30 mouse cellular contexts compared by ENCODE assay signal in the genomic region with DNA sequence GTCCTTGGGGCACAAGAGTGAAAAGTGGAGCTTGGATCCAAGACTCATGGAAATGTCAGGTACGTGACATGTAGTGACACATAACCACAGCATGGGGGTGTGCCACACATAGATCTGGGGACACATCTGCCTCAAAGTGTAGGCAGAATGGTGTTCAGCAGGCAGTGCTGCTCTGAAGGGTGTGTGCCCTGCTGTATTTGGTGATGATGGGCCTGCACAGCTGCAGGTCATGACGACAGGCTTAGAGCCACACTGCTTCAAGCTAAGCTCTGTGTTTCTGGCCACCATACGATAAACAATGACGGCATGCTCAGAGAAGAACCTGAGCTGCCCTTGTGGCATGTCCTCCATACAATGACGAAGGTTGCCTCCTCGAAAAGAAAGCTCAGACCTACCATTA. TPM values are rescaled to one million over a fixed set of nuclear protein-coding genes. Genes with fewer than 3 reads are reported as not detected.
"Had no signal": no experiment of that assay in that cellular context is flagged by ENCODE, and none has a peak within 500 bp of the region (broad histone marks: within the 10 kb centered on the region; RNA-seq: fewer than 3 reads in every experiment).

No protein-coding gene starts in this region.

- H3K27me3 ChIP-seq: heart, embryonic 13.5 days; heart, embryonic 15.5 days; hindbrain, embryonic 15.5 days; intestine, embryonic 15.5 days; kidney, embryonic 15.5 days had no signal

- H3K4me1 ChIP-seq: heart, embryonic 10.5 days; heart, embryonic 12.5 days; heart, embryonic 13.5 days; heart, embryonic 15.5 days; hindbrain, embryonic 10.5 days; hindbrain, embryonic 12.5 days; hindbrain, embryonic 13.5 days; hindbrain, embryonic 15.5 days; intestine, embryonic 15.5 days; kidney, embryonic 15.5 days had no signal

- DNase-seq: heart, postnatal 10 days; heart, postnatal 14 days; heart, postnatal 4 days; kidney, adult 11 months; kidney, adult 18-20 months; kidney, adult 2 months; kidney, adult 8-10 months; kidney, adult 9 months; kidney, postnatal 14 days; kidney, postnatal 25 days; kidney, postnatal 36 days; kidney, postnatal 4 days; layer of hippocampus, adult 9-11 months; layer of hippocampus, postnatal 36 days had no signal

- H3K36me3 ChIP-seq: heart, embryonic 10.5 days; heart, embryonic 12.5 days; heart, embryonic 13.5 days; heart, embryonic 15.5 days; hindbrain, embryonic 10.5 days; hindbrain, embryonic 12.5 days; hindbrain, embryonic 13.5 days; hindbrain, embryonic 15.5 days; intestine, embryonic 15.5 days; kidney, embryonic 15.5 days had no signal

- H3K4me2 ChIP-seq: heart, embryonic 11.5 days; heart, embryonic 12.5 days; heart, embryonic 13.5 days; heart, embryonic 15.5 days; hindbrain, embryonic 12.5 days; hindbrain, embryonic 13.5 days; hindbrain, embryonic 14.5 days; hindbrain, embryonic 15.5 days; intestine, embryonic 15.5 days; kidney, embryonic 15.5 days had no signal

- H3K4me3 ChIP-seq: heart, embryonic 10.5 days; heart, embryonic 12.5 days; heart, embryonic 13.5 days; heart, embryonic 15.5 days; hindbrain, embryonic 10.5 days; hindbrain, embryonic 12.5 days; hindbrain, embryonic 13.5 days; hindbrain, embryonic 15.5 days; intestine, embryonic 15.5 days; kidney, embryonic 15.5 days; layer of hippocampus, adult 2 months; left cerebral cortex, adult 2 months had no signal

RNA-seq across cellular contexts. Expression of gene Sgcg, which starts 41.5 kb away (rescaled TPM):
- total RNA-seq: hematopoietic stem cell, adult 5-6 weeks; layer of hippocampus, postnatal 36 days had no signal
- polyA plus RNA-seq: inflammation-experienced regulatory T-cells, adult 6 months had no signal
